Mouse (Mus musculus) embryonic facial prominence, embryonic 11.5 days (tissue): ENCODE measurements at regions not wholly inside any gene's neighbourhood (a gene's known extent, or its start where the extent isn't known, plus 50 kb on each side); places are given as distances from the start of the nearest gene placed in this dataset.
A peak's percentile ranks its signal among the peaks of the same experiment; 100 is the strongest.

Experiments
- ATAC-seq: fragments of 200-750 bp; cut with Nextera tagmentation; replicated peaks from 2 replicates; pipeline ENCODE4 v1.8.0; 2017; ENCODE audit warnings: low read depth; ENCODE audit not compliant: insufficient number of reproducible peaks, low FRiP score, low TSS enrichment
- DNase-seq: peaks from one replicate; pipeline ENCODE4 v3.0.0-alpha.2; 2015; ENCODE audit warnings: low spot score
- H3K27ac ChIP-seq: fragments of 300-500 bp; sonication (generic); replicated peaks from 2 replicates; pipeline ENCODE4 v1.5.1; 2014; ENCODE audit warnings: mild to moderate bottlenecking, low read depth, low read length, control low read depth
- H3K27me3 ChIP-seq: fragments of 300-500 bp; sonication (generic); 2 replicates; pipeline ENCODE4 v1.6.1; 2014; ENCODE audit warnings: mild to moderate bottlenecking, low read length, moderate library complexity, mixed read lengths; ENCODE audit not compliant: control insufficient read depth, insufficient read depth
- H3K36me3 ChIP-seq: fragments of 300-500 bp; sonication (generic); replicated peaks from 2 replicates; pipeline ENCODE4 v1.6.1; 2014; ENCODE audit warnings: low read depth, mild to moderate bottlenecking, low read length, moderate library complexity, mixed read lengths; ENCODE audit not compliant: control insufficient read depth, insufficient read depth
- H3K4me1 ChIP-seq: fragments of 300-500 bp; sonication (generic); 2 replicates; pipeline ENCODE4 v1.6.1; 2014; ENCODE audit warnings: low read length, mixed read lengths; ENCODE audit not compliant: control insufficient read depth, insufficient read depth
- H3K4me2 ChIP-seq: fragments of 300-500 bp; sonication (generic); 2 replicates; pipeline ENCODE4 v1.6.1; 2014; ENCODE audit warnings: low read depth, mild to moderate bottlenecking, control low read depth, low read length, moderate library complexity
- H3K4me3 ChIP-seq: fragments of 300-500 bp; sonication (generic); 2 replicates; pipeline ENCODE4 v1.5.1; 2014; ENCODE audit warnings: low read depth, low read length, control low read depth
- H3K9ac ChIP-seq: fragments of 300-500 bp; sonication (generic); replicated peaks from 2 replicates; pipeline ENCODE4 v1.6.1; 2014; ENCODE audit warnings: mild to moderate bottlenecking, control low read depth, low read length
- H3K9me3 ChIP-seq: fragments of 300-500 bp; sonication (generic); replicated peaks from 2 replicates; pipeline ENCODE4 v1.6.1; 2016; ENCODE audit warnings: mild to moderate bottlenecking, low read length, inconsistent platforms, mixed read lengths; ENCODE audit not compliant: control insufficient read depth
- WGBS: fragments of 180-500 bp; shearing (Covaris S2); extraction: QIAGEN DNeasy Blood & Tissue Kit; methylation state at CpG from one replicate; pipeline ENCODE4 v1.1.7; 2014; 5-methylcytosine and 5-hydroxymethylcytosine counted together

- Histone ChIP-seq H3K4me3 (no peak overlapping the region), H3K4me1 (no peaks in the 10 kb centered on the region), H3K27me3 (no peaks in the 10 kb centered on the region), H3K36me3 (no peaks in the 10 kb centered on the region), H3K9ac (no peak overlapping the region), H3K9me3 (no peaks in the 10 kb centered on the region), H3K27ac (no peak overlapping the region), H3K4me2 (no peak overlapping the region)
- DNase-seq, result no peak
- WGBS, result 85% methylated on average over 4 of the region's 4 CpGs
- no peak for ATAC-seq
These were observed 864.6 kb upstream of the Nudt12 start for GRCm38 (mm10) chr17:59877791-59878190.

GRCm38 (mm10) chr17:59848853-59849252, 835.7 kb upstream of the Nudt12 start:
- WGBS, result 44% methylated on average over 3 of the region's 3 CpGs
- Histone ChIP-seq H3K4me1 (no peaks in the 10 kb centered on the region), H3K36me3 (no peaks in the 10 kb centered on the region), H3K9me3 (no peaks in the 10 kb centered on the region), H3K4me3 (no peak overlapping the region), H3K9ac (no peak overlapping the region), H3K27me3 (no peaks in the 10 kb centered on the region), H3K27ac (no peak overlapping the region), H3K4me2 (no peak overlapping the region)
- DNase-seq, result peak; percentile 12
- ATAC-seq, result 0 out of 2 replicates have a peak, but pooled peaks have one; percentile 23

DNA sequence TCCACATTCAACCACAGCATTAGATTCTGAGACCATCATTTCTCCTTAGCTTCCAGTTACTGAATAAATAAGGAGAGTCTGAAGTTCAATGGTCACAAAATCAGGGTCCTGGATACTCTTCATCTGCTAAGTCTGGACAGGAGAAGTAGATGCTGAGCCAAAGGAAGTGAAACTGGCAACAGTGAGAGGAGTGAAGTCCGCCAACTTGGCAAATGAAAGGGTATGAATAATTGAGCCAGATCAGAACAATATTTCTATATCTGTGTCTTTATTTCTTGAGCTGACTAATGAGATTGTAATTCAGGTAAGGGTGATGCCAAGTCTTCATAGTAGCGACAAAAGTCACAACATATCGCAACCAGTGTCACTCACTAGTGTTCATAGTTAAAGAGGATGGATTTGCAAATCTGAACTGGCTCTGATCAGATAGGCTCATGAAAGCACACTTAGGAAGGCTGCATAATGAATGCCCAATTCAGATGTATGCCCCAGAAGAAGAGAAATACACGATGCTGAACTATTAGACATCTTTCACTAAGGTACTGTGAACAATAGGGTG, 832.2 kb upstream of the Nudt12 start:
- WGBS, result 90% methylated on average over 4 of the region's 4 CpGs
- Histone ChIP-seq H3K27ac (no peak overlapping the region), H3K4me1 (no peaks in the 10 kb centered on the region), H3K9ac (no peak overlapping the region), H3K36me3 (no peaks in the 10 kb centered on the region), H3K4me2 (no peak overlapping the region), H3K4me3 (no peak overlapping the region), H3K9me3 (no peaks in the 10 kb centered on the region), H3K27me3 (no peaks in the 10 kb centered on the region)
- ATAC-seq (no peak), DNase-seq (no peak)

GRCm38 (mm10) chr17:59805870-59806269, 792.7 kb upstream of the Nudt12 start:
- no peak overlapping the region for H3K4me2 ChIP-seq
- no peak overlapping the region for H3K9ac ChIP-seq
- no peaks in the 10 kb centered on the region for H3K36me3 ChIP-seq
- DNase-seq (no peak), ATAC-seq (no peak)
- 77% methylated on average over 3 of the region's 3 CpGs for WGBS
- H3K27ac ChIP-seq, result no peak overlapping the region
- no peaks in the 10 kb centered on the region for H3K9me3 ChIP-seq
- no peaks in the 10 kb centered on the region for H3K4me1 ChIP-seq
- H3K27me3 ChIP-seq, result no peaks in the 10 kb centered on the region
- H3K4me3 ChIP-seq, result no peak overlapping the region

DNA sequence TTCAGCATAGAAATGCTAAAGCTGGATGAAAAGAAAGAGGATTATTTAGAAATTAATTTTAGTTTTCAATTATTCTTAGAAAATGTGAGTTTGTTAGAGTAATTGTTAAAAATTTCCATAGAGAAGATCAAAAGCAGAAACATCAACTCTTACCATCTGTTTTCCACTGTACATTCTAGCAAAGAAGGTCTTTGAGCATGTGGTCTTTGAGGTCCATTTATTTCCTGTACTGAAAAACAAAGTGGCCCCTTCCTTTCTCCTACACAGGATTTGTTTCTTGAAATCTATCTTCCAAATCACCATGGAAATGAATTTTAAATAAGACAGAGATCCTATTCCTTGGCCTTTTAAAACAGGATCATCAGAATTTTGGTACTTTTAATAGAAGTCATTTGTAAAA, 780.3 kb upstream of the Nudt12 start:
- H3K27ac ChIP-seq, result no peak overlapping the region
- H3K9me3 ChIP-seq, result no peaks in the 10 kb centered on the region
- H3K36me3 ChIP-seq, result no peaks in the 10 kb centered on the region
- ATAC-seq, result no peak
- DNase-seq, result no peak
- H3K4me3 ChIP-seq, result no peak overlapping the region
- no peak overlapping the region for H3K4me2 ChIP-seq
- H3K4me1 ChIP-seq, result no peaks in the 10 kb centered on the region
- no peaks in the 10 kb centered on the region for H3K27me3 ChIP-seq
- no peak overlapping the region for H3K9ac ChIP-seq

DNA sequence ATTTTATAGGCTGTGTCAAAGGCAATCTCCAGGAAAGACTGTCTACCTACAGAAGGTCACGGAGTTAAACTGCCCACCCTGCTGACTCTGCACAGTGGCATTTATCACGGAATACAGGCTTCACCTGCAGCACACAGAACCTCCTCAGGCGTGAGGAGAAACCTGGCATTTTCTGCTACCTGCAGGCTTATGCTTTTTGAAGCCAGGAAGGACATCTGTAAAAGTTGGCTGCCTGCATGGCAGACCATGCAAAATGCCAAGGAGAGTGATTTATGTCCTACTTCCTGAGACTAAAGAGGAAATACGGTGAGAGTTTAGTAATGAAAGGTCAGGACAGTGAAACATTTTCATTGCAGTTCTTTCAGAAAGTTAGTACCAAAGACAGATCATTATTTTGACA, 779.6 kb upstream of the Nudt12 start:
- no peak overlapping the region for H3K4me2 ChIP-seq
- no peaks in the 10 kb centered on the region for H3K9me3 ChIP-seq
- DNase-seq (no peak), ATAC-seq (no peak)
- no peaks in the 10 kb centered on the region for H3K4me1 ChIP-seq
- H3K9ac ChIP-seq, result no peak overlapping the region
- no peaks in the 10 kb centered on the region for H3K36me3 ChIP-seq
- WGBS, result 77% methylated on average over 4 of the region's 4 CpGs
- H3K27ac ChIP-seq, result no peak overlapping the region
- no peaks in the 10 kb centered on the region for H3K27me3 ChIP-seq
- H3K4me3 ChIP-seq, result no peak overlapping the region

- no peaks in the 10 kb centered on the region for H3K36me3 ChIP-seq
- no peaks in the 10 kb centered on the region for H3K4me1 ChIP-seq
- DNase-seq (peak; percentile 49), ATAC-seq (0 out of 2 replicates have a peak, but pooled peaks have one; percentile 23)
- H3K27me3 ChIP-seq, result no peaks in the 10 kb centered on the region
- no peak overlapping the region for H3K27ac ChIP-seq
- 42% methylated on average over 3 of the region's 3 CpGs for WGBS
- no peak overlapping the region for H3K9ac ChIP-seq
- no peak overlapping the region for H3K4me2 ChIP-seq
- H3K4me3 ChIP-seq, result no peak overlapping the region
- H3K9me3 ChIP-seq, result no peaks in the 10 kb centered on the region
These were observed 760.9 kb upstream of the Nudt12 start for GRCm38 (mm10) chr17:59774075-59774474.

- DNase-seq (no peak), ATAC-seq (no peak)
- H3K4me2 ChIP-seq, result no peak overlapping the region
- no peaks in the 10 kb centered on the region for H3K36me3 ChIP-seq
- H3K4me1 ChIP-seq, result no peaks in the 10 kb centered on the region
- no peak overlapping the region for H3K27ac ChIP-seq
- H3K4me3 ChIP-seq, result no peak overlapping the region
- 88% methylated on average over 7 of the region's 7 CpGs for WGBS
- no peaks in the 10 kb centered on the region for H3K9me3 ChIP-seq
- H3K9ac ChIP-seq, result no peak overlapping the region
- H3K27me3 ChIP-seq, result no peaks in the 10 kb centered on the region
These were observed 753.4 kb upstream of the Nudt12 start for GRCm38 (mm10) chr17:59766580-59766979.
